Mouse (Mus musculus) pancreas, adult 10 weeks (tissue): ENCODE measurements around the gene Olfr889. TPM values are rescaled to one million over a fixed set of nuclear protein-coding genes. Genes with fewer than 3 reads are reported as not detected.

Experiments used
- polyA plus RNA-seq: library from polyadenylated mRNA; stranded (reverse); fragments of 350-450 nt; fragmentation: Illumina TruSeq; extraction: RNeasy Lipid Tissue Mini Kit (QIAGEN cat#74804); gene quantifications from one replicate; pipeline ENCODE4 v1.2.3, GENCODE M21; 2015; ENCODE audit warnings: low read depth, low replicate concordance; ENCODE audit not compliant: insufficient read depth

The Olfr889 gene
- polyA plus RNA-seq = not detected

DNA sequence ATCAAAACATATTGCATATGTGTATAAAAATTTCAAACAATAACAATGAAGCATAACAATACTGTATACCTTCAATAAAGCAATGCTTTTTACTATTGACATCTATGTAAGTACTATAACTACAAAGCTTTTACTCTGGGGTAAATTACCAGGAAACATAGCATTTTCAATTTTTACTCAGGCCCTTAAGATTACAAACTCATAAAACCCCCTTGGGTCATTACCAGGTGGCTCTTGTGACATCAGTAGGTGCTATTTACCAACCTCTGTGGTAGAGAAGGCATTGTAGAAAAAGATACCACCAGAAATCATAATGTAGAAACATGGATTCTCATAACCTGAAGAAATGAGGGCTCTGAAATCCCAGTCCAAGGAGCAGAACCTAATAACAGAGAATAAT lies at the start of gene Olfr889:
Olfr889 (plus strand) TSS at position 301 of the 400 bp plus-strand sequence.

DNA sequence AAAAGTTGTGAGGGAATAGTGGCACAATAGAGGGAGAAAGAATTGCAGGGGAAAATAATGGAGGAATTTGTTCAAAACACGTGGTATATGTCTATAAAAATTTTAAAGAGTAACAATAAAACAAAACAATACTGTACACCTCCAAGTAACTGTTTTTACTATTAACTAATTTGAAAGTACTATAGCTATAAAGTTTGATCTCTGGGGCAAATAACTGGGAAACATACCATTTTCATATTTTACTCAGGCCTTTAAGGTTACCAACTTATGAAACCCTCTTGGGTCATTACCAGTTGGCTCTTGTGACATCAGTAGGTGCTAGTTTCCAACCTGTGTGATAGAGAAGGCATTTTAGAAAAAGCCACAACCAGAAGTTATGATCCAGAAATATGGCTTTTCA lies 31.2 kb upstream of the Olfr889 start, which contains the start of gene Olfr887:
Olfr887 (plus strand) TSS at position 301 of the 400 bp plus-strand sequence.

DNA sequence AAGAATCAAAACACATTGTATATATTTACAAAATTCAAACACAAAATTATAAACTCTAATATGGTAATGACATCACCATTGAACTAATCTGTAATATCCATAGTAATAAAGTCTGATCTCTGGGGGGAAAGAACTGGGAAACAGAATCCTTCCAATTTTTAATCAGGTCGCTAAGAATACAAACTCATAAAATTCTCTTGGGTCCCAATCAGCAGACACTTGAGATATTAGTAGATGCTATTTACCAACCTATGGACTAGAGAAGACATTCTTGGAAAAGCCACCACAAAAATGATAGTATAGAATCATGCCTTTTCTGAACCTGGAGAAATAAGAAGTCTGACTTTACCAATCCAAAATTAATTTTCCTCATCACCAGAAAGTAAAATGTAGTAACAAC lies 7.2 kb upstream of the Olfr889 start, which contains the start of gene Olfr888:
Olfr888 (plus strand) TSS at position 301 of the 400 bp plus-strand sequence.

DNA sequence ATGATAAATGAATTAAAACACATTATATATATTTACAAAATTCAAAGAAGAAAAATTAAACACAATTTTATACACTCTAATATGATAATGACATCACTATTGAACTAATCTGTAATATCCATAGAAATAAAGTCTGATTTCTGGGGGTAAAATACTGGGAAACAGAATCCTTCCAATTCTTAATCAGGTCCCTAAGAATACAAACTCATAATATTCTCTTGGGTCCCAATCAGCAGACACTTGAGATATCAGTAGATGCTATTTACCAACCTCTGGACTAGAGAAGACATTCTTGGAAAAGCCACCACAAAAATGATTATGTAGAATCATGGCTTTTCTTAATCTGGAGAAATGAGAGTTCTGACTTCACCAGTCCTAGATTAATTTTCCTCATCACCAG lies 27.2 kb downstream of the Olfr889 start, which contains the start of gene Olfr890:
Olfr890 (plus strand) TSS at position 301 of the 400 bp plus-strand sequence.

Other genes with a start within 250 kb of the Olfr889 start
- not detected for gene Olfr145, start 218.5 kb upstream of the Olfr889 start, polyA plus RNA-seq
- not detected for gene Olfr878, start 197.4 kb upstream of the Olfr889 start, polyA plus RNA-seq
- gene Olfr881, start 123.4 kb upstream of the Olfr889 start, polyA plus RNA-seq = not detected
- not detected for gene Olfr883, start 89.4 kb upstream of the Olfr889 start, polyA plus RNA-seq
- not detected for gene Olfr884, start 68.6 kb upstream of the Olfr889 start, polyA plus RNA-seq
- not detected for gene Olfr885, start 53.9 kb upstream of the Olfr889 start, polyA plus RNA-seq
- not detected for gene Olfr887, start 31.1 kb upstream of the Olfr889 start, polyA plus RNA-seq
- not detected for gene Olfr888, start 7.1 kb upstream of the Olfr889 start, polyA plus RNA-seq
- gene Olfr890, start 27.3 kb downstream of the Olfr889 start, polyA plus RNA-seq = not detected
- not detected for gene Olfr891, start 65.6 kb downstream of the Olfr889 start, polyA plus RNA-seq
- gene Olfr893, start 93.2 kb downstream of the Olfr889 start, polyA plus RNA-seq = not detected
- not detected for gene Olfr894, start 102.9 kb downstream of the Olfr889 start, polyA plus RNA-seq
- not detected for gene Olfr143, start 137.6 kb downstream of the Olfr889 start, polyA plus RNA-seq
- gene Olfr895, start 152.7 kb downstream of the Olfr889 start, polyA plus RNA-seq = not detected
- gene Olfr896-ps1, start 175.9 kb downstream of the Olfr889 start, polyA plus RNA-seq = not detected
- gene Olfr25, start 213.9 kb downstream of the Olfr889 start, polyA plus RNA-seq = not detected
- gene Olfr898, start 233.2 kb downstream of the Olfr889 start, polyA plus RNA-seq = not detected